18 mouse cellular contexts compared by ENCODE assay signal in genomic region chr12:31090882-31091640, GRCm38 (mm10). TPM values are rescaled to one million over a fixed set of nuclear protein-coding genes. Genes with fewer than 3 reads are reported as not detected.
"Had no signal": no experiment of that assay in that cellular context is flagged by ENCODE, and none has a peak within 500 bp of the region (broad histone marks: within the 10 kb centered on the region; RNA-seq: fewer than 3 reads in every experiment).

No protein-coding gene starts in this region.

- ATAC-seq: lung, postnatal 0 days; midbrain, embryonic 15.5 days had no signal

- H3K27ac ChIP-seq: left cerebral cortex, adult 2 months; limb, embryonic 10.5 days; liver, embryonic 15.5 days; macrophage; midbrain, embryonic 15.5 days; stomach, embryonic 15.5 days had no signal

- H3K4me1 ChIP-seq: limb, embryonic 10.5 days; midbrain, embryonic 15.5 days; stomach, embryonic 15.5 days had no signal

- H3K27me3 ChIP-seq: liver, embryonic 15.5 days; midbrain, embryonic 15.5 days; stomach, embryonic 15.5 days had no signal

- H3K9ac ChIP-seq: liver, embryonic 15.5 days; midbrain, embryonic 15.5 days; stomach, embryonic 15.5 days had no signal

- H3K4me2 ChIP-seq: liver, embryonic 11.5 days; liver, embryonic 15.5 days; midbrain, embryonic 11.5 days; midbrain, embryonic 15.5 days; stomach, embryonic 15.5 days had no signal

- H3K4me3 ChIP-seq: left cerebral cortex, adult 2 months; limb, embryonic 10.5 days; liver, embryonic 15.5 days; megakaryocyte, embryonic 14.5 days; midbrain, embryonic 15.5 days; stomach, embryonic 15.5 days had no signal

- H3K36me3 ChIP-seq: limb, embryonic 10.5 days; liver, embryonic 15.5 days; midbrain, embryonic 15.5 days; stomach, embryonic 15.5 days had no signal

- H3K9me3 ChIP-seq: limb, embryonic 10.5 days; liver, embryonic 15.5 days; midbrain, embryonic 15.5 days; stomach, embryonic 15.5 days had no signal

- DNase-seq: kidney, adult 8-10 months; kidney, postnatal 25 days; lung, adult 2 months; right cerebral cortex, postnatal 14 days; thymus, adult 18-20 months; thymus, postnatal 25 days had no signal

RNA-seq across cellular contexts. Expression of gene Fam110c, which starts 17.4 kb away (rescaled TPM):
- total RNA-seq: left cerebral cortex, adult 2 months; left cerebral cortex, postnatal 14 days had no signal
- polyA plus RNA-seq: neural tube, embryonic 14.5 days had no signal
